8 mouse cellular contexts compared by ENCODE assay signal in the genomic region with DNA sequence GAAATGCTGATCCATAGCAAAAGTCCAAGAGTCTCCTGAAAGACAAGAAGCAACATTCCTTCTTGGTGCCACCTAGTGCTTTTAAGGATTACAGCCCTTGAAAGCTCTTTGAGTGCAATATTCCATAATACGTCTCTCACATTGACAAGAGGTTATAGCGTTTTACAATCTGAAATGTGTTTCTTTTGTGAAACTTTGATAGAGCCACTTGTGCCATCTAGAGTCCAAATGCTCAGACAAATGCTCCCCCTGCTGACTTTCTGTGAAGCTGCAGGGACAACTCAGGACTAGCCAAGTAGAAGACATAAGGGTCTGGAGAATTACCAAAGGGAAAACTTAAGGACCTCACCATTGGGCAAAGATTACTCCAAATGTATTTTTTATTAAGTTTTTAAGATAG.
DNase-seq lines count a peak whose midpoint lies in the region; ATAC-seq and TF ChIP-seq lines count a peak whose summit lies in the region.
"Had no signal": no experiment of that assay in that cellular context is flagged by ENCODE, and none has a peak within 500 bp of the region (broad histone marks: within the 10 kb centered on the region; RNA-seq: fewer than 3 reads in every experiment).

No protein-coding gene starts in this region.

- TF ChIP-seq POLR2A in kidney, adult 2 months (IDR thresholded peaks at IDR 0.05; ENCODE audit: low read depth, low read length): no peak

- no peaks in the 10 kb centered on the region for H3K4me1 ChIP-seq in kidney, adult 2 months (ENCODE audit: control insufficient read depth, insufficient read depth, low read length)
- H3K4me1 ChIP-seq in kidney, embryonic 14.5 days (ENCODE audit: control insufficient read depth, insufficient read depth, low read length): no peaks in the 10 kb centered on the region
- no peaks in the 10 kb centered on the region for H3K4me1 ChIP-seq in ES-E14 (ENCODE audit: control insufficient read depth in 2 of 2, insufficient read depth in 2 of 2, low read length in 2 of 2, poor library complexity in 1 of 2)
- no peaks in the 10 kb centered on the region for H3K4me1 ChIP-seq in hindbrain, embryonic 16.5 days (ENCODE audit: control insufficient read depth, insufficient read depth, low read depth, low read length)
- H3K4me1 ChIP-seq: embryonic facial prominence, embryonic 13.5 days had no signal

- no peak overlapping the region for H3K4me2 ChIP-seq in kidney, embryonic 14.5 days (replicated peaks; ENCODE audit: low read depth, low read length)
- H3K4me2 ChIP-seq in hindbrain, embryonic 16.5 days (ENCODE audit: low read length): no peak overlapping the region
- H3K4me2 ChIP-seq: embryonic facial prominence, embryonic 13.5 days had no signal

- TF ChIP-seq CTCF in kidney, adult 2 months (conservative IDR thresholded peaks at IDR 0.05; ENCODE audit: insufficient read depth, insufficient read length, low read depth, low read length): peak; percentile 47

- in situ Hi-C loops in ES-E14 (cut with MboI; ENCODE audit: low sequenced_read_pairs in 2 of 2, unreplicated experiment in 2 of 2): no loop called here

- no peak; the same call in 1 of the 2 replicates for ATAC-seq in kidney, embryonic 14.5 days (ENCODE audit: low FRiP score, low TSS enrichment)
- peak; percentile 52; the same call in 1 of the 2 replicates for ATAC-seq in hindbrain, embryonic 16.5 days
- no peak for ATAC-seq in megakaryocyte, adult 5-6 weeks (ENCODE audit: poor library complexity, severe bottlenecking)

- DNase-seq in kidney, adult 2 months: peak; percentile 48
- DNase-seq in ES-E14 (ENCODE audit: low read depth, low spot score): no peak
- peak; percentile 22 for DNase-seq in adrenal gland, adult 2 months
- peak; percentile 2 for DNase-seq in lung, postnatal 25 days (ENCODE audit: low spot score)

- H3K36me3 ChIP-seq in kidney, adult 2 months (ENCODE audit: control insufficient read depth, insufficient read depth, low read length): no peaks in the 10 kb centered on the region
- H3K36me3 ChIP-seq in kidney, embryonic 14.5 days (ENCODE audit: control insufficient read depth, insufficient read depth, low read length): no peaks in the 10 kb centered on the region
- H3K36me3 ChIP-seq in ES-E14 (ENCODE audit: control insufficient read depth, insufficient read depth, low read length, poor library complexity, severe bottlenecking): no peaks in the 10 kb centered on the region
- no peaks in the 10 kb centered on the region for H3K36me3 ChIP-seq in hindbrain, embryonic 16.5 days (ENCODE audit: control insufficient read depth, insufficient read depth, low read length)
- H3K36me3 ChIP-seq: embryonic facial prominence, embryonic 13.5 days had no signal

- no peak overlapping the region for H3K27ac ChIP-seq in kidney, adult 2 months (ENCODE audit: insufficient read depth, low read depth, low read length)
- H3K27ac ChIP-seq in kidney, embryonic 14.5 days (ENCODE audit: low read depth, low read length): no peak overlapping the region
- H3K27ac ChIP-seq in ES-E14 (ENCODE audit: insufficient read depth, low read depth, low read length, poor library complexity, severe bottlenecking): no peak overlapping the region
- no peak overlapping the region for H3K27ac ChIP-seq in hindbrain, embryonic 16.5 days (ENCODE audit: low read depth, low read length)
- H3K27ac ChIP-seq: embryonic facial prominence, embryonic 13.5 days had no signal

- no peaks in the 10 kb centered on the region for H3K9me3 ChIP-seq in kidney, embryonic 14.5 days (ENCODE audit: control insufficient read depth, low read length)
- no peaks in the 10 kb centered on the region for H3K9me3 ChIP-seq in ES-E14 (ENCODE audit: control insufficient read depth, insufficient read depth, low read depth, low read length)
- no peaks in the 10 kb centered on the region for H3K9me3 ChIP-seq in hindbrain, embryonic 16.5 days (ENCODE audit: control insufficient read depth, low read length)
- H3K9me3 ChIP-seq: embryonic facial prominence, embryonic 13.5 days had no signal

- H3K4me3 ChIP-seq in kidney, adult 2 months (ENCODE audit: insufficient read depth, low read depth, low read length): no peak overlapping the region
- H3K4me3 ChIP-seq in kidney, embryonic 14.5 days (ENCODE audit: low read length): no peak overlapping the region
- H3K4me3 ChIP-seq in ES-E14 (ENCODE audit: insufficient read depth in 1 of 2, low read depth in 1 of 2, low read length in 2 of 2, poor library complexity in 1 of 2, severe bottlenecking in 1 of 2): no peak overlapping the region
- H3K4me3 ChIP-seq in hindbrain, embryonic 16.5 days (ENCODE audit: low read length): no peak overlapping the region
- H3K4me3 ChIP-seq: embryonic facial prominence, embryonic 13.5 days had no signal

- 17% methylated on average over 2 of the region's 2 CpGs for WGBS in kidney, adult 2 months
- WGBS in kidney, embryonic 14.5 days: 45% methylated on average over 2 of the region's 2 CpGs
- WGBS in hindbrain, embryonic 16.5 days: 33% methylated on average over 2 of the region's 2 CpGs

- H3K9ac ChIP-seq in kidney, embryonic 14.5 days (ENCODE audit: low read depth, low read length): no peak overlapping the region
- no peak overlapping the region for H3K9ac ChIP-seq in ES-E14 (ENCODE audit: insufficient read depth, low read depth, low read length, poor library complexity, severe bottlenecking)
- no peak overlapping the region for H3K9ac ChIP-seq in hindbrain, embryonic 16.5 days (ENCODE audit: low read depth, low read length)
- H3K9ac ChIP-seq: embryonic facial prominence, embryonic 13.5 days had no signal

- H3K27me3 ChIP-seq in kidney, adult 2 months (replicated peaks; ENCODE audit: control insufficient read depth, insufficient read depth, low read length): no peaks in the 10 kb centered on the region
- no peaks in the 10 kb centered on the region for H3K27me3 ChIP-seq in kidney, embryonic 14.5 days (ENCODE audit: control insufficient read depth, insufficient read depth, low read length)
- no peaks in the 10 kb centered on the region for H3K27me3 ChIP-seq in hindbrain, embryonic 16.5 days (replicated peaks; ENCODE audit: control insufficient read depth, insufficient read depth, low read length)
- H3K27me3 ChIP-seq: embryonic facial prominence, embryonic 13.5 days had no signal

TF ChIP-seq in ES-E14, 5 proteins besides CTCF, POLR2A, EP300 and RAD21:
- no peak for TF ChIP-seq ZNF384 (IDR thresholded peaks at IDR 0.05; ENCODE audit: low read depth, low read length)
- TF ChIP-seq ZC3H11A (IDR thresholded peaks at IDR 0.05; ENCODE audit: borderline replicate concordance, low read depth, low read length): 0 out of 2 replicates have a peak, but pooled peaks have one; percentile 29
